Mouse (Mus musculus): ENCODE data around the gene Rpusd1. TPM values are rescaled to one million over a fixed set of nuclear protein-coding genes. Genes with fewer than 3 reads are reported as not detected.

Rpusd1 gene
- polyA plus RNA-seq, 1 experiment from 2014 or later = 18.1 TPM

DNA sequence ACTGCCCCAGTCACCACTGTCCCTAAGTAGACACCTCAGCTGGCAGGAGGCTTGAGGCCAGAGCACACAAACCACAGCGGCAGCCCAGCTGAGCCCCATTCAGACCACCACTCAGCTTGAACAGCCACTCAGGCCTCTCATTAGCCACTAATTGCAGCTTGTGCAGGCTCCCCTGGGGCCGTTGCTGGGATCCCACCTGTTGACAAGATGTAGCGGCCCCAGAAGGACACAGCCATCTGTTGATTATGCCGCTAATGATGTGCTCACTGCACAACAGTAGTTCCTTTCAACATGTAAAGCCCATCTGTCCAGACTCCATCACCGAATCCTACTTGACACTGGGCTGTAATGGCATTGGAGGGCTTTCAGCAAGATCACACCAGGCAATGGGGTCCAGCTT is 38.4 kb downstream of the Rpusd1 start:
- no peaks in the 10 kb centered on the region for H3K9me3 ChIP-seq (ENCODE audit: low read length)
- ATAC-seq (no peak), DNase-seq (ENCODE audit: low spot score) (no peak)
- no peaks in the 10 kb centered on the region for H3K36me3 ChIP-seq (ENCODE audit: insufficient read depth, low read length)
- no peak overlapping the region for H3K4me3 ChIP-seq (ENCODE audit: low read depth, low read length)
- H3K27me3 ChIP-seq (replicated peaks; ENCODE audit: insufficient read depth, low read length) = no peaks in the 10 kb centered on the region
- no peaks in the 10 kb centered on the region for H3K4me1 ChIP-seq (ENCODE audit: insufficient read depth, low read depth, low read length)
- 60% methylated on average over 5 of the region's 5 CpGs for WGBS
- TF ChIP-seq CTCF (IDR thresholded peaks at IDR 0.05) (no peak), EP300 (IDR thresholded peaks at IDR 0.05) (no peak)
- no peak overlapping the region for H3K9ac ChIP-seq (replicated peaks; ENCODE audit: low read depth)
- no peak overlapping the region for H3K27ac ChIP-seq (ENCODE audit: low read length)
- no peak overlapping the region for H3K4me2 ChIP-seq (replicated peaks; ENCODE audit: low read depth, low read length)

- WGBS = 54% methylated on average over 9 of the region's 9 CpGs
- no peak overlapping the region for H3K9ac ChIP-seq (replicated peaks; ENCODE audit: low read depth)
- TF ChIP-seq CTCF (IDR thresholded peaks at IDR 0.05) (no peak), EP300 (IDR thresholded peaks at IDR 0.05) (no peak)
- no peaks in the 10 kb centered on the region for H3K27me3 ChIP-seq (replicated peaks; ENCODE audit: insufficient read depth, low read length)
- H3K4me3 ChIP-seq (ENCODE audit: low read depth, low read length) = no peak overlapping the region
- H3K4me2 ChIP-seq (replicated peaks; ENCODE audit: low read depth, low read length) = no peak overlapping the region
- peaks cover 4% of the 10 kb centered on the region for H3K4me1 ChIP-seq (ENCODE audit: insufficient read depth, low read depth, low read length)
- H3K36me3 ChIP-seq (ENCODE audit: insufficient read depth, low read length) = no peaks in the 10 kb centered on the region
- DNase-seq (ENCODE audit: low spot score) = no peak
- no peak overlapping the region for H3K27ac ChIP-seq (ENCODE audit: low read length)
- no peaks in the 10 kb centered on the region for H3K9me3 ChIP-seq (ENCODE audit: low read length)
- ATAC-seq = no peak
Observed at GRCm38 (mm10) chr17:25769331-25769730, 41.9 kb downstream of the Rpusd1 start.

DNA sequence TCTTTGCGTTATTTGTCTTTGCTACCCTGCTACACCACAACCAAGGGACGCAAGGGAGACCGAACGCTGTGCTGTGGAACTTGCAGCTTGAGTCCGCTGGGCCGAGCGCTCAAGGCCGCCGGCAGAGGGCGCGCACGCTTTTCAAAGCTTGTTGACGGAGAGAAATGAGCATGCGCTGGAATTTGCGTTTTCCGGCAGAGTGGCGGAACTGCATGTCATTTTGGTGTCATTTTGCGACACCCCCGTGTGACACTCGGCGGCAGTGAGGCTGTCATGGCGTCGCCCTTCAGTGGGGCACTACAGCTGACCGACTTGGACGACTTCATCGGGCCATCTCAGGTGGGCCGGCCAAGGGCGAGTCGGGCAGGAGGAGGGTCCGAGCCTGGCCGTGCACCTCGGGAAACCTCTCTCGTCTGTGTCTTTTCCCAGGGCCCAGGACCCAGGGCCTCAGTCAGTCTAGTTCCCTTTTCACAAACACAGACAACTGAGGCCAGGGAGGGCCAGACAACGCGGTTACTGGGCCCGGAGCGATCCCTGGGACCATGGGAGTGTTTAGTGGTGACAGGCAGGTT is 46.2 kb downstream of the Rpusd1 start, which contains the start of gene Narfl:
Gene Narfl, plus strand, starts transcription at position 228 of the 572 bp plus-strand sequence.
- Histone ChIP-seq H3K36me3 (ENCODE audit: insufficient read depth, low read length) (no peaks in the 10 kb centered on the region), H3K9ac (replicated peaks; ENCODE audit: low read depth) (peak within 1 kb of the TSS; percentile 91), H3K27ac (ENCODE audit: low read length) (no peak within 1 kb of the TSS), H3K27me3 (replicated peaks; ENCODE audit: insufficient read depth, low read length) (no peaks in the 10 kb centered on the region), H3K4me1 (ENCODE audit: insufficient read depth, low read depth, low read length) (peaks cover 4% of the 10 kb centered on the region), H3K4me3 (ENCODE audit: low read depth, low read length) (peak within 1 kb of the TSS; percentile 71), H3K9me3 (ENCODE audit: low read length) (no peaks in the 10 kb centered on the region), H3K4me2 (replicated peaks; ENCODE audit: low read depth, low read length) (peak within 1 kb of the TSS; percentile 84)
- under 1% methylated on average over 37 of the region's 37 CpGs for WGBS
- TF ChIP-seq CTCF (IDR thresholded peaks at IDR 0.05) (peak; percentile 98), EP300 (IDR thresholded peaks at IDR 0.05) (no peak)
- ATAC-seq (peak; percentile 93), DNase-seq (ENCODE audit: low spot score) (peak; percentile 97)

GRCm38 (mm10) chr17:25775318-25776062 is 48.0 kb downstream of the Rpusd1 start:
- H3K36me3 ChIP-seq (ENCODE audit: insufficient read depth, low read length) = 0 out of 2 replicates have a peak, but pooled peaks cover 4% of the 10 kb centered on the region
- H3K27me3 ChIP-seq (replicated peaks; ENCODE audit: insufficient read depth, low read length) = no peaks in the 10 kb centered on the region
- no peak for ATAC-seq
- TF ChIP-seq CTCF (IDR thresholded peaks at IDR 0.05) = no peak
- no peak overlapping the region for H3K4me3 ChIP-seq (ENCODE audit: low read depth, low read length)
- DNase-seq (ENCODE audit: low spot score) = no peak
- H3K27ac ChIP-seq (ENCODE audit: low read length) = no peak overlapping the region
- 72% methylated on average over 10 of the region's 10 CpGs for WGBS
- H3K9me3 ChIP-seq (ENCODE audit: low read length) = no peaks in the 10 kb centered on the region
- H3K4me1 ChIP-seq (ENCODE audit: insufficient read depth, low read depth, low read length) = peaks cover 4% of the 10 kb centered on the region
- no peak overlapping the region for H3K4me2 ChIP-seq (replicated peaks; ENCODE audit: low read depth, low read length)
- H3K9ac ChIP-seq (replicated peaks; ENCODE audit: low read depth) = no peak overlapping the region

GRCm38 (mm10) chr17:25777948-25778347 is 50.5 kb downstream of the Rpusd1 start:
- H3K36me3 ChIP-seq (ENCODE audit: insufficient read depth, low read length) = peaks cover 15% of the 10 kb centered on the region
- peaks cover 4% of the 10 kb centered on the region for H3K4me1 ChIP-seq (ENCODE audit: insufficient read depth, low read depth, low read length)

More at GRCm38 (mm10) chr17:25777948-25778347, 50.5 kb downstream of the Rpusd1 start:
- H3K27ac ChIP-seq (ENCODE audit: low read length) = no peak overlapping the region
- no peak overlapping the region for H3K4me2 ChIP-seq (replicated peaks; ENCODE audit: low read depth, low read length)
- no peak overlapping the region for H3K4me3 ChIP-seq (ENCODE audit: low read depth, low read length)
- no peaks in the 10 kb centered on the region for H3K27me3 ChIP-seq (replicated peaks; ENCODE audit: insufficient read depth, low read length)
- H3K9ac ChIP-seq (replicated peaks; ENCODE audit: low read depth) = no peak overlapping the region
- DNase-seq (ENCODE audit: low spot score) (no peak), ATAC-seq (no peak)
- 97% methylated on average over 5 of the region's 5 CpGs for WGBS
- TF ChIP-seq CTCF (IDR thresholded peaks at IDR 0.05) (no peak), EP300 (IDR thresholded peaks at IDR 0.05) (no peak)
- H3K9me3 ChIP-seq (ENCODE audit: low read length) = no peaks in the 10 kb centered on the region

Small RNAs within 50 kb of the gene (microRNA-seq; reads per million reads assigned to microRNA genes)
- not detected for gene Gm25083
- not detected for gene Mir6966

Other genes with a start within 250 kb of the Rpusd1 start
- gene Sstr5, start 230.4 kb upstream of the Rpusd1 start, polyA plus RNA-seq (2015; fragmentation: Nextera tagmentation; extraction: Ambion mirVana) = 0.05 TPM in 1 of 2 replicates, not detected in the other
- 0.19 and 0.24 TPM in 2 replicates for gene Sox8, start 157.0 kb upstream of the Rpusd1 start, polyA plus RNA-seq (2015; fragmentation: Nextera tagmentation; extraction: Ambion mirVana)
- gene Lmf1, start 148.6 kb upstream of the Rpusd1 start, polyA plus RNA-seq (2015; fragmentation: Nextera tagmentation; extraction: Ambion mirVana) = 16.5 and 16.6 TPM in 2 replicates
- 3.8 and 4.4 TPM in 2 replicates for gene Gng13, start 10.5 kb upstream of the Rpusd1 start, polyA plus RNA-seq (2015; fragmentation: Nextera tagmentation; extraction: Ambion mirVana)
- gene Chtf18, start 251 bp upstream of the Rpusd1 start, polyA plus RNA-seq (2015; fragmentation: Nextera tagmentation; extraction: Ambion mirVana) = 1.6 and 2.6 TPM in 2 replicates
- 1.0 and 1.9 TPM in 2 replicates for gene Mslnl, start 8.4 kb downstream of the Rpusd1 start, polyA plus RNA-seq (2015; fragmentation: Nextera tagmentation; extraction: Ambion mirVana)
- 584 and 630 TPM in 2 replicates for gene Msln, start 26.7 kb downstream of the Rpusd1 start, polyA plus RNA-seq (2015; fragmentation: Nextera tagmentation; extraction: Ambion mirVana)
- 23.8 and 24.1 TPM in 2 replicates for gene Narfl, start 46.1 kb downstream of the Rpusd1 start, polyA plus RNA-seq (2015; fragmentation: Nextera tagmentation; extraction: Ambion mirVana)
- 42.7 and 45.4 TPM in 2 replicates for gene Haghl, start 58.0 kb downstream of the Rpusd1 start, polyA plus RNA-seq (2015; fragmentation: Nextera tagmentation; extraction: Ambion mirVana)
- 5.8 and 7.7 TPM in 2 replicates for gene Ccdc78, start 58.9 kb downstream of the Rpusd1 start, polyA plus RNA-seq (2015; fragmentation: Nextera tagmentation; extraction: Ambion mirVana)
- gene Fam173a, start 65.2 kb downstream of the Rpusd1 start, polyA plus RNA-seq (2015; fragmentation: Nextera tagmentation; extraction: Ambion mirVana) = 112 and 116 TPM in 2 replicates
- not detected in 2 replicates for gene AC134908.4, start 68.0 kb downstream of the Rpusd1 start, polyA plus RNA-seq (2015; fragmentation: Nextera tagmentation; extraction: Ambion mirVana)
- gene Metrn, start 69.5 kb downstream of the Rpusd1 start, polyA plus RNA-seq (2015; fragmentation: Nextera tagmentation; extraction: Ambion mirVana) = 19.1 and 20.9 TPM in 2 replicates
- gene Fbxl16, start 81.4 kb downstream of the Rpusd1 start, polyA plus RNA-seq (2015; fragmentation: Nextera tagmentation; extraction: Ambion mirVana) = 0.43 and 0.70 TPM in 2 replicates
- gene Wdr24, start 96.0 kb downstream of the Rpusd1 start, polyA plus RNA-seq (2015; fragmentation: Nextera tagmentation; extraction: Ambion mirVana) = 14.9 and 15.0 TPM in 2 replicates
- 27.3 and 28.0 TPM in 2 replicates for gene Jmjd8, start 101.2 kb downstream of the Rpusd1 start, polyA plus RNA-seq (2015; fragmentation: Nextera tagmentation; extraction: Ambion mirVana)
- 196 and 198 TPM in 2 replicates for gene Stub1, start 105.7 kb downstream of the Rpusd1 start, polyA plus RNA-seq (2015; fragmentation: Nextera tagmentation; extraction: Ambion mirVana)
- 1.4 and 1.7 TPM in 2 replicates for gene Rhbdl1, start 109.6 kb downstream of the Rpusd1 start, polyA plus RNA-seq (2015; fragmentation: Nextera tagmentation; extraction: Ambion mirVana)
- 0.86 and 1.1 TPM in 2 replicates for gene Gm20683, start 114.1 kb downstream of the Rpusd1 start, polyA plus RNA-seq (2015; fragmentation: Nextera tagmentation; extraction: Ambion mirVana)
- 9.9 and 10.3 TPM in 2 replicates for gene Rhot2, start 117.2 kb downstream of the Rpusd1 start, polyA plus RNA-seq (2015; fragmentation: Nextera tagmentation; extraction: Ambion mirVana)
- 5.6 and 5.8 TPM in 2 replicates for gene Wdr90, start 133.8 kb downstream of the Rpusd1 start, polyA plus RNA-seq (2015; fragmentation: Nextera tagmentation; extraction: Ambion mirVana)
- 16.5 and 19.5 TPM in 2 replicates for gene Mcrip2, start 141.1 kb downstream of the Rpusd1 start, polyA plus RNA-seq (2015; fragmentation: Nextera tagmentation; extraction: Ambion mirVana)
- gene Mettl26, start 147.4 kb downstream of the Rpusd1 start, polyA plus RNA-seq (2015; fragmentation: Nextera tagmentation; extraction: Ambion mirVana) = 48.7 and 50.7 TPM in 2 replicates
- gene Wfikkn1, start 153.2 kb downstream of the Rpusd1 start, polyA plus RNA-seq (2015; fragmentation: Nextera tagmentation; extraction: Ambion mirVana) = 0.24 and 0.26 TPM in 2 replicates
- gene Rab40c, start 192.1 kb downstream of the Rpusd1 start, polyA plus RNA-seq (2015; fragmentation: Nextera tagmentation; extraction: Ambion mirVana) = 19.3 and 21.7 TPM in 2 replicates
- gene Pigq, start 217.3 kb downstream of the Rpusd1 start, polyA plus RNA-seq (2015; fragmentation: Nextera tagmentation; extraction: Ambion mirVana) = 36.9 and 37.5 TPM in 2 replicates
- 4.5 and 4.9 TPM in 2 replicates for gene Nhlrc4, start 217.3 kb downstream of the Rpusd1 start, polyA plus RNA-seq (2015; fragmentation: Nextera tagmentation; extraction: Ambion mirVana)
- not detected in 2 replicates for gene A930017K11Rik, start 224.9 kb downstream of the Rpusd1 start, polyA plus RNA-seq (2015; fragmentation: Nextera tagmentation; extraction: Ambion mirVana)

Measured in lung, postnatal 0 days (tissue).